Mouse (Mus musculus): ENCODE data around the gene Stx6. TPM values are rescaled to one million over a fixed set of nuclear protein-coding genes. Genes with fewer than 3 reads are reported as not detected.
A peak's percentile ranks its signal among the peaks of the same experiment; 100 is the strongest.

Gene Stx6
- total and polyA plus RNA-seq, 3 experiments, result 26.0 to 33.4 (median 31.8) TPM

DNA sequence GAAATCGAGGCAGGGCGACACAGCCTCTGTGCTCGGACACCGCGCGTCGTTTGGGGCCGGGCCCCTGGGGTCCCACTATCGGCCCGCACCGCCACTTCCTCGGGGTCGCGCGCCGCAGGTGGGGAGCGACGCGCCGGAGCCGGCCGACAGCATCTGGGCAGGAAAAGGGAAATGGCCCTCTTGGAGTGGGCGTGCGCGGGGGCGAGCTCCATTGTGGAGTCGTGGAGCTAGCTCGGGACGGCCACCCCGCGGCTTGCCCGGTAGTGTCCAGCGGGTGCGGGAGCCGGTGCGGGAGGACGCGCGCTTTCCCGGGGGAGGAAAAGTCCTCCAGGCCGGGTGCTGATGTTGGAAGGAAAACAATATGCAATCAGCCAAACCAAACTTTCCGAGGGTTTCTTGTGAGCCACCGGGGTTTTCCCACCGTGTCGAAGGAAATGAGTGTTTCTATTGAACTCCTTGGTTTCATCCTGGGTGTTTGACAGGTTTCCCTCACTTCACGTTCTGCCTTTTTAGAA lies 512 bp downstream of the Stx6 start:
- peak overlapping the region; percentile 51 for H3K27ac ChIP-seq (ENCODE audit: insufficient read depth, low read depth)
- peak overlapping the region; percentile 74 for H3K9ac ChIP-seq (ENCODE audit: insufficient read depth, low read depth)
- dilution Hi-C loops (cut with MboI; ENCODE audit: extremely low pct_ligation_motif_present, extremely low pct_unique_long_range_greater_than_20kb, low sequenced_read_pairs) (no loop called here), in situ Hi-C loops (cut with MboI; ENCODE audit: low pct_ligation_motif_present, low pct_unique_long_range_greater_than_20kb, low sequenced_read_pairs) (no loop called here)
- H3K27me3 ChIP-seq (replicated peaks), result no peaks in the 10 kb centered on the region
- TF ChIP-seq NELFE (IDR thresholded peaks at IDR 0.05; ENCODE audit: low read depth, low read length), result no peak
- TF ChIP-seq SMC3 (IDR thresholded peaks at IDR 0.05; ENCODE audit: low read depth, low read length), result no peak
- TF ChIP-seq POLR2A (IDR thresholded peaks at IDR 0.05; ENCODE audit: low read depth, low read length), result no peak
- TF ChIP-seq POLR2AphosphoS2 (IDR thresholded peaks at IDR 0.05; ENCODE audit: low read depth, low read length), result no peak
- peak; percentile 69; the same call in 1 of the 2 replicates for TF ChIP-seq MAX (IDR thresholded peaks at IDR 0.05; ENCODE audit: low read length)
- no peak for TF ChIP-seq ZNF384 (IDR thresholded peaks at IDR 0.05; ENCODE audit: low read depth, low read length)
- TF ChIP-seq ZMIZ1 (IDR thresholded peaks at IDR 0.05; ENCODE audit: low read depth, low read length), result no peak
- TF ChIP-seq RCOR1 (conservative IDR thresholded peaks at IDR 0.05; ENCODE audit: low read depth, low read length), result 0 out of 2 replicates have a peak, but pooled peaks have one; percentile 69
- no peak for TF ChIP-seq CHD1 (IDR thresholded peaks at IDR 0.05; ENCODE audit: low read depth, low read length)
- no peak for TF ChIP-seq PAX5 (IDR thresholded peaks at IDR 0.05; ENCODE audit: low read length)
- peak; percentile 81 for TF ChIP-seq EP300 (IDR thresholded peaks at IDR 0.05; ENCODE audit: low read length)
- peak; percentile 9; the same call in 1 of the 2 replicates for TF ChIP-seq HCFC1 (IDR thresholded peaks at IDR 0.05; ENCODE audit: low read depth, low read length)
- peak; percentile 68 for TF ChIP-seq BHLHE40 (IDR thresholded peaks at IDR 0.05; ENCODE audit: low read depth, low read length)
- no peak for TF ChIP-seq ELF1 (IDR thresholded peaks at IDR 0.05; ENCODE audit: low read depth, low read length)
- 0 out of 2 replicates have a peak, but pooled peaks have one; percentile 66 for TF ChIP-seq UBTF (IDR thresholded peaks at IDR 0.05; ENCODE audit: low read depth, low read length)
- no peak; the same call in 1 of the 2 replicates for TF ChIP-seq MEF2A (IDR thresholded peaks at IDR 0.05; ENCODE audit: borderline replicate concordance, low read depth, low read length)
- peak; percentile 80 for TF ChIP-seq SIN3A (IDR thresholded peaks at IDR 0.05; ENCODE audit: low read length)
- TF ChIP-seq ETS1 (conservative IDR thresholded peaks at IDR 0.05; ENCODE audit: low read depth, low read length), result peak; percentile 67; the same call in 1 of the 2 replicates
- no peak for TF ChIP-seq GABPA (IDR thresholded peaks at IDR 0.05; ENCODE audit: insufficient replicate concordance, low read depth, low read length)
- no peak for TF ChIP-seq ZC3H11A (IDR thresholded peaks at IDR 0.05; ENCODE audit: low read depth, low read length)
- no peak for TF ChIP-seq USF1 (IDR thresholded peaks at IDR 0.05; ENCODE audit: low read depth, low read length)
- peak; percentile 66; the same call in 1 of the 2 replicates for TF ChIP-seq MXI1 (IDR thresholded peaks at IDR 0.05; ENCODE audit: low read depth, low read length)
- peak; percentile 4; the same call in 1 of the 2 replicates for TF ChIP-seq JUN (IDR thresholded peaks at IDR 0.05; ENCODE audit: insufficient read depth, low read depth, low read length)
- no peak; the same call in 1 of the 2 replicates for TF ChIP-seq RAD21 (IDR thresholded peaks at IDR 0.05; ENCODE audit: low read depth, low read length)
- 0 out of 2 replicates have a peak, but pooled peaks have one; percentile 34 for TF ChIP-seq CHD2 (IDR thresholded peaks at IDR 0.05; ENCODE audit: low read length)
- TF ChIP-seq E2F4 (IDR thresholded peaks at IDR 0.05; ENCODE audit: insufficient replicate concordance, low read depth, low read length), result no peak
- TF ChIP-seq JUND (conservative IDR thresholded peaks at IDR 0.05; ENCODE audit: low read depth, low read length), result no peak
- no peak for TF ChIP-seq ZKSCAN1 (IDR thresholded peaks at IDR 0.05; ENCODE audit: borderline replicate concordance, low read depth, low read length)
- 0 out of 2 replicates have a peak, but pooled peaks have one; percentile 43 for TF ChIP-seq TCF12 (IDR thresholded peaks at IDR 0.05; ENCODE audit: low read depth, low read length)
- no peak for TF ChIP-seq MAFK (IDR thresholded peaks at IDR 0.05; ENCODE audit: insufficient replicate concordance, low read length)
- TF ChIP-seq IRF4 (IDR thresholded peaks at IDR 0.05; ENCODE audit: low read depth, low read length), result peak; percentile 69
- TF ChIP-seq USF2 (conservative IDR thresholded peaks at IDR 0.05; ENCODE audit: low read depth, low read length), result no peak
- TF ChIP-seq MAZ (IDR thresholded peaks at IDR 0.05; ENCODE audit: low read depth, low read length), result 0 out of 2 replicates have a peak, but pooled peaks have one; percentile 46
- peak overlapping the region; percentile 71 to 97 (median 96) for H3K4me3 ChIP-seq (replicated peaks in 1 of 3; ENCODE audit: low read depth in 2 of 3, low read length in 2 of 3, poor library complexity in 1 of 3)
- peak; percentile 61 for DNase-seq (ENCODE audit: extremely low read depth)
- peaks cover 7 to 28% of the 10 kb centered on the region in 2 experiments; a peak in 3 of 4 replicates for H3K4me1 ChIP-seq (ENCODE audit: control insufficient read depth in 1 of 2, insufficient read depth in 2 of 2)
- peaks cover 10% of the 10 kb centered on the region for H3K79me2 ChIP-seq (replicated peaks; ENCODE audit: control insufficient read depth, extremely low read depth, insufficient read depth, poor library complexity, severe bottlenecking)
- H3K9me3 ChIP-seq (replicated peaks; ENCODE audit: low read length), result no peaks in the 10 kb centered on the region
- H3K36me3 ChIP-seq (replicated peaks in 1 of 2; ENCODE audit: control insufficient read depth in 1 of 2, insufficient read depth in 1 of 2, low read length in 1 of 2), result peaks cover 0 to 8% of the 10 kb centered on the region in 2 experiments
- peak overlapping the region; percentile 62 for H3K4me2 ChIP-seq (ENCODE audit: insufficient read depth, low read depth, poor library complexity, severe bottlenecking)
